Mouse (Mus musculus) forebrain, embryonic 13.5 days (tissue): ENCODE results near the gene Fam183b. TPM values are rescaled to one million over a fixed set of nuclear protein-coding genes. Genes with fewer than 3 reads are reported as not detected.
"Not testable (repeated sequence)": the region's sequence is repeated elsewhere in the genome, so short reads cannot be mapped to it uniquely, and the experiment has no call there.

Experiments
- ATAC-seq: fragments of 200-750 bp; cut with Nextera tagmentation; 2 replicates; pipeline ENCODE4 v1.8.0; 2017
- H3K27ac ChIP-seq: fragments of 300-500 bp; sonication (generic); 2 replicates; pipeline ENCODE4 v1.5.1; 2015; ENCODE audit warnings: inconsistent platforms, mild to moderate bottlenecking, moderate library complexity
- H3K27me3 ChIP-seq: fragments of 300-500 bp; sonication (generic); 2 replicates; pipeline ENCODE4 v1.6.1; 2015; ENCODE audit warnings: mild to moderate bottlenecking, inconsistent platforms
- H3K36me3 ChIP-seq: fragments of 300-500 bp; sonication (generic); 2 replicates; pipeline ENCODE4 v1.6.1; 2015; ENCODE audit warnings: mild to moderate bottlenecking, inconsistent platforms; ENCODE audit not compliant: poor library complexity, severe bottlenecking
- H3K4me1 ChIP-seq: fragments of 300-500 bp; sonication (generic); 2 replicates; pipeline ENCODE4 v1.6.1; 2015; ENCODE audit warnings: inconsistent platforms
- H3K4me2 ChIP-seq: fragments of 300-500 bp; sonication (generic); 2 replicates; pipeline ENCODE4 v1.6.1; 2015; ENCODE audit warnings: inconsistent platforms, mild to moderate bottlenecking, moderate library complexity
- H3K4me3 ChIP-seq: fragments of 300-500 bp; sonication (generic); 2 replicates; pipeline ENCODE4 v1.5.1; 2015; ENCODE audit warnings: mild to moderate bottlenecking, inconsistent platforms
- H3K9ac ChIP-seq: fragments of 300-500 bp; sonication (generic); 2 replicates; pipeline ENCODE4 v1.6.1; 2015; ENCODE audit warnings: mild to moderate bottlenecking, inconsistent platforms
- H3K9me3 ChIP-seq: fragments of 300-500 bp; sonication (generic); replicated peaks from 2 replicates; pipeline ENCODE4 v1.6.1; 2016; ENCODE audit warnings: inconsistent platforms
- WGBS: fragments of 180-500 bp; shearing (Covaris S2); methylation state at CpG from one replicate; pipeline ENCODE4 v1.1.7; 2015; 5-methylcytosine and 5-hydroxymethylcytosine counted together
- polyA plus RNA-seq: library from polyadenylated mRNA; unstranded; fragments of >200 nt; fragmentation: Nextera tagmentation; extraction: Ambion mirVana; gene quantifications from 2 replicates; pipeline ENCODE4 v1.2.1, GENCODE M21; 2015

Fam183b gene
- polyA plus RNA-seq = 2.9 and 5.0 TPM in 2 replicates

- Histone ChIP-seq H3K4me1 (peaks cover 9% of the 10 kb centered on the region), H3K27ac (no peak within 1 kb of the TSS), H3K4me3 (peak within 1 kb of the TSS; percentile 13; the same call in 1 of the 2 replicates), H3K36me3 (no peaks in the 10 kb centered on the region), H3K4me2 (peak within 1 kb of the TSS; percentile 39), H3K9ac (no peak within 1 kb of the TSS), H3K9me3 (no peaks in the 10 kb centered on the region), H3K27me3 (no peaks in the 10 kb centered on the region)
- 32% methylated on average over 14 of the region's 14 CpGs for WGBS
- ATAC-seq = peak; percentile 53; the same call in 1 of the 2 replicates
Measured at GRCm38 (mm10) chr11:58801558-58802228, at the start of gene Fam183b. Fam183b (minus strand) TSS chr11:58801960.

DNA sequence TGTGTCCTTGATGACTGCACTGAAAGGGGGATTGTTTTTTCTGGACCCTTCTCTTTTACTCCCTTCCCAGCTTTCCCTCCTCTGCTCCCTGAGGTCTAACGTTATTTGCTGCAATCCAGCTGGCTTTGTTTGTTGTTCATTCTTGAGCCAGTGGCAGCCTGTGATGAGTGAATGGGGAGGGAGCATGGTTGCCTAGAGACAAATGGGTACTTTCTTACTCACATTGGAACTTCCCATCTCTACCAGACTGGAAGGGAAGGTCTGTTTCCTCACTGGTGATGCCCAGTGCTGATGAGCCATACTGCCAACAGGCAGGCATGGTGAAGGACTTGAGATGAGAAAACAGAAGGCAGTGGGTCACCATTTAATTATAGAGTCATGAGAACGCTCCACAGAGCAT is 48.0 kb upstream of the Fam183b start:
- H3K4me2 ChIP-seq = no peak overlapping the region
- no peak overlapping the region for H3K4me3 ChIP-seq
- H3K27me3 ChIP-seq = 0 out of 2 replicates have a peak, but pooled peaks cover 3% of the 10 kb centered on the region
- H3K9ac ChIP-seq = no peak overlapping the region
- H3K27ac ChIP-seq = no peak overlapping the region
- no peak for ATAC-seq
- 0 out of 2 replicates have a peak, but pooled peaks cover 3% of the 10 kb centered on the region for H3K9me3 ChIP-seq
- 70% methylated on average over 2 of the region's 2 CpGs for WGBS
- H3K4me1 ChIP-seq = peaks cover 10% of the 10 kb centered on the region
- peaks cover 48% of the 10 kb centered on the region for H3K36me3 ChIP-seq

GRCm38 (mm10) chr11:58847636-58848035 is 45.9 kb upstream of the Fam183b start:
- ATAC-seq = peak; percentile 28; the same call in 1 of the 2 replicates
- H3K4me1 ChIP-seq = peaks cover 10% of the 10 kb centered on the region
- peak overlapping the region; percentile 83 for H3K4me3 ChIP-seq
- H3K9ac ChIP-seq = peak overlapping the region; percentile 90
- H3K9me3 ChIP-seq = 0 out of 2 replicates have a peak, but pooled peaks cover 3% of the 10 kb centered on the region
- 49% methylated on average over 9 of the region's 9 CpGs for WGBS
- H3K36me3 ChIP-seq = peaks cover 29% of the 10 kb centered on the region
- H3K4me2 ChIP-seq = peak overlapping the region; percentile 84
- 0 out of 2 replicates have a peak, but pooled peaks cover 3% of the 10 kb centered on the region for H3K27me3 ChIP-seq
- H3K27ac ChIP-seq = no peak overlapping the region

GRCm38 (mm10) chr11:58846919-58847461 is 45.2 kb upstream of the Fam183b start, which contains the start of gene Gm12258:
Gm12258 (plus strand) TSS chr11:58847158.
- H3K27ac ChIP-seq = peak within 1 kb of the TSS; percentile 57

DNA sequence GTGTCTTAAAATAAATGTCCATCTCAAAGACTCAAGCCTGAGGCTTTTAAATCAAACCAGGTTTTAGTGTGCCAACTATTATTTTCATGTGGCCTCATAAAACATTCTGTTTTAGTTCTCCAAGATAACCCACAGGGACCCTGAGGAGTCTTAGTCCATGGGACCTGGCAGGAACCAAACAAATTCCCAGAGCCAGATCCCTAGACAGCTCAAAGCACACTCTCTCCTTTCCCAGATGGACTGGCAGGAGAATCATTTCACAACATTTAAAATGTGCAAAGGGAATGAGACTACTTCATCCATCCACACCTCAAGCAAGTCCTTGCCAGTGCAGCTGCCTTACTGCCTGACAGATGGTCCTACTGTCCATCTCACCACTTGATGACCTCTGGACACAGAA is 37.2 kb upstream of the Fam183b start, which contains the start of gene Olfr311:
TSS of gene Olfr311 (plus strand) at position 301 of the 400 bp plus-strand sequence.
- not testable (repeated sequence) for H3K4me2 ChIP-seq, H3K4me1 ChIP-seq, H3K9me3 ChIP-seq, H3K4me3 ChIP-seq, H3K27me3 ChIP-seq, H3K9ac ChIP-seq, ATAC-seq, H3K27ac ChIP-seq, H3K36me3 ChIP-seq

More at GRCm38 (mm10) chr11:58846919-58847461, 45.2 kb upstream of the Fam183b start, which contains the start of gene Gm12258:
- H3K4me2 ChIP-seq = peak within 1 kb of the TSS; percentile 84
- H3K4me3 ChIP-seq = peak within 1 kb of the TSS; percentile 83
- H3K9ac ChIP-seq = peak within 1 kb of the TSS; percentile 90
- peaks cover 10% of the 10 kb centered on the region for H3K4me1 ChIP-seq
- H3K27me3 ChIP-seq = 0 out of 2 replicates have a peak, but pooled peaks cover 3% of the 10 kb centered on the region
- 0 out of 2 replicates have a peak, but pooled peaks cover 3% of the 10 kb centered on the region for H3K9me3 ChIP-seq
- peak; percentile 100 for ATAC-seq
- WGBS = under 1% methylated on average over 24 of the region's 24 CpGs
- H3K36me3 ChIP-seq = peaks cover 23% of the 10 kb centered on the region

- not testable (repeated sequence) for H3K36me3 ChIP-seq, H3K4me1 ChIP-seq, H3K9ac ChIP-seq, ATAC-seq, H3K4me2 ChIP-seq, H3K27ac ChIP-seq, H3K27me3 ChIP-seq, H3K9me3 ChIP-seq, H3K4me3 ChIP-seq
- WGBS = 84% methylated on average over 3 of the region's 3 CpGs
Measured at GRCm38 (mm10) chr11:58832541-58832940, 30.8 kb upstream of the Fam183b start.

- no peak for ATAC-seq
- 87% methylated on average over 3 of the region's 3 CpGs for WGBS
- no peaks in the 10 kb centered on the region for H3K9me3 ChIP-seq
- H3K4me3 ChIP-seq = no peak overlapping the region
- no peaks in the 10 kb centered on the region for H3K36me3 ChIP-seq
- no peak overlapping the region for H3K27ac ChIP-seq
- H3K4me1 ChIP-seq = no peaks in the 10 kb centered on the region
- H3K27me3 ChIP-seq = no peaks in the 10 kb centered on the region
- H3K4me2 ChIP-seq = no peak overlapping the region
- H3K9ac ChIP-seq = no peak overlapping the region
Measured at GRCm38 (mm10) chr11:58829764-58830163, 28.0 kb upstream of the Fam183b start.

DNA sequence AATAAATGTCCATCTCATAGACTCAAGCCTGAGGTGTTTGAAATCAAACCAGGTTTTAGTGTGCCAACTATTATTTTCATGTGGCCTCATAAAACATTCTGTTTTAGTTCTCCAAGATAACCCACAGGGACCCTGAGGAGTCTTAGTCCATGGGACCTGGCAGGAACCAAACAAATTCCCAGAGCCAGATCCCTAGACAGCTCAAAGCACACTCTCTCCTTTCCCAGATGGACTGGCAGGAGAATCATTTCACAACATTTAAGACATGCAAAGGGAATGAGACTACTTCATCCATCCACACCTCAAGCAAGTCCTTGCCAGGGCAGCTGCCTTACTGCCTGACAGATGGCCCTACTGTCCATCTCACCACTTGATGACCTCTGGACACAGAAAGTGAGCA is 27.2 kb upstream of the Fam183b start, which contains the start of gene Olfr312:
TSS of gene Olfr312 (plus strand) at position 301 of the 400 bp plus-strand sequence.
- not testable (repeated sequence) for H3K27ac ChIP-seq, H3K4me1 ChIP-seq

DNA sequence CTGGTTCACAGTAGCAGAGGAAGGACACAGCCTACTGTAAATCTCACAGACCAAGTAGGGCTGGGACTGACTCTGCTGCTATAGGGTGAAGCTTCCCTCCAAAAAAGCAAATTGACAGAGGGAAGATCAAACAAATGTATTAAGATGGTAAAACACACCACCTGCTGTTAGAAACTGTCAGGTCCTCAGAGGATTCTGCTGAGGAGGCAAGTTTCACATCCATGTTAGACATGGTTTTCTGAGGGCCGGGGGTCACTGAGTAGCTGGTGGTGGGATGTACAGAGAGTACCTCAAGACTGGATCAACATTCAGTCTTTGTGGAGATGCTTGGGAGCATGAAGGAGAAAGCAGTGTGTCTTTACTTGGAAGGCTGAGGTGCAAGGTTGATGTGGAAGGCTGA is 13.9 kb upstream of the Fam183b start:
- no peak for ATAC-seq
- Histone ChIP-seq H3K9ac (no peak overlapping the region), H3K36me3 (no peaks in the 10 kb centered on the region), H3K4me3 (no peak overlapping the region), H3K27ac (no peak overlapping the region), H3K27me3 (no peaks in the 10 kb centered on the region), H3K9me3 (no peaks in the 10 kb centered on the region), H3K4me2 (no peak overlapping the region), H3K4me1 (no peaks in the 10 kb centered on the region)
- whole genome bisulfite sequencing = 90% methylated on average over 1 of the region's 1 CpGs

More for the DNA sequence above, 27.2 kb upstream of the Fam183b start, which contains the start of gene Olfr312:
- not testable (repeated sequence) for H3K27me3 ChIP-seq, H3K4me3 ChIP-seq, H3K9ac ChIP-seq, H3K9me3 ChIP-seq, H3K36me3 ChIP-seq, ATAC-seq, H3K4me2 ChIP-seq

GRCm38 (mm10) chr11:58814700-58815099 is 12.9 kb upstream of the Fam183b start, which contains the start of gene Olfr313:
Olfr313 (plus strand) TSS chr11:58815000.
- H3K36me3 ChIP-seq, H3K4me2 ChIP-seq, H3K9ac ChIP-seq, H3K9me3 ChIP-seq, H3K4me1 ChIP-seq, ATAC-seq, H3K27me3 ChIP-seq, H3K27ac ChIP-seq, H3K4me3 ChIP-seq: not testable (repeated sequence)
- 46% methylated on average over 1 of the region's 1 CpGs for WGBS

DNA sequence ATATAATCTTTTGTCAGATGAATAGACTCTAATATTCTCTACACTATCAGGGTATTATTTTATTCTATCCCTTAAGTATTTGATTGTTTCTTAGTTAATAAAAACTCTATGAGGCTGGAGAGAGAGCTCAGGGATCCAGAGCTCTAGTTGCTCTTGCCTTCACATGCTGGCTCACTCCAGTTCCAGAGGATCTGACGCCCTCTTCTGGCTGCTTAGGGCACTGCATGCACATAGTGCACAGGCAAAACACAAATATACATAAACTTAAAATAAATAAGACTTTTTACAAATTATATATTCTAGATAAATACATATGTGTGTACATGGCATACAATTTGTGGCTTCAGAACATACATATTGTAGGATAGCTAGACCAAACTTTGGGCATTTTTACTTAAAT is 10.2 kb upstream of the Fam183b start:
- 4% methylated on average over 1 of the region's 1 CpGs for WGBS
- H3K36me3 ChIP-seq = no peaks in the 10 kb centered on the region
- no peaks in the 10 kb centered on the region for H3K27me3 ChIP-seq
- no peak for ATAC-seq
- H3K4me3 ChIP-seq = no peak overlapping the region
- H3K4me1 ChIP-seq = no peaks in the 10 kb centered on the region
- no peak overlapping the region for H3K9ac ChIP-seq
- no peak overlapping the region for H3K4me2 ChIP-seq
- H3K9me3 ChIP-seq = no peaks in the 10 kb centered on the region
- H3K27ac ChIP-seq = no peak overlapping the region

GRCm38 (mm10) chr11:58804393-58804792 is 2.6 kb upstream of the Fam183b start:
- no peaks in the 10 kb centered on the region for H3K9me3 ChIP-seq
- no peak overlapping the region for H3K9ac ChIP-seq
- H3K4me3 ChIP-seq = no peak overlapping the region
- no peaks in the 10 kb centered on the region for H3K27me3 ChIP-seq
- no peaks in the 10 kb centered on the region for H3K36me3 ChIP-seq
- no peak overlapping the region for H3K27ac ChIP-seq
- H3K4me2 ChIP-seq = no peak overlapping the region
- WGBS = 89% methylated on average over 2 of the region's 2 CpGs
- peaks cover 9% of the 10 kb centered on the region for H3K4me1 ChIP-seq
- no peak for ATAC-seq
